Mouse (Mus musculus): ENCODE data around the gene Tceal5. TPM values are rescaled to one million over a fixed set of nuclear protein-coding genes. Genes with fewer than 3 reads are reported as not detected.

The Tceal5 gene
- polyA plus RNA-seq, 1 experiment from 2014 or later = 39.5 TPM

DNA sequence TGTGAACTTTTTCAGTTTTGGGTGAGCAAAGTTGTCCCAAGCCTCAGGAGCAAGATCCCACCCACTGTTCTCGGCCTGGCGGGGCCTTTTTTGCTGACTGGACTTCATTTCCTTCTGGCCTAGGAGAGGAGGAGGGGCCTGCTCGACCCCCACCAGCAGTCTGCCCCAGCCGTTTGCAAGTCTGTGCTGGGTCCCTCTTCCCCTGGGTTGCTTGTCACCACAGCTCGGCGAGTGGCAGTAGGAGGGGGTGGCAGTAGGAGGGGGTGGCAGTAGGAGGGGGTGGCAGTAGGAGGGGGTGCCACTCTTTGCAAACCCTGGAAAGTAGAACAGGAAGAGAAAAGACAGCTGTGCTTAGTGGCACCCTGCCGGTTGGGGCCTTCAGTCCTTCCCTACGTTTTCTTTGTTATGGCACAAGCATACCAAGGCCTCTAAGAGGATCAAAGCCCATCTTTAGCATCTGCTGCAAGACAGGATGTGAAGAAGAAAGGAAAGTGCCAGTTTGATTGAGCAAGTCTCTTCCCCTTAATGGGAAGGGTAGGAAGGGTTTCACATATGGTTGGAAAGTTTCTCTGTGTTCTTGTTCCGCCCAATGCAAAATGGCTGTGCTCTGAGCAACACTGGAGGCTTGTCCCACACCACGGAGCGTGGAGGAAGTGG is 22.7 kb downstream of the Tceal5 start:
- Histone ChIP-seq H3K4me1 (ENCODE audit: control insufficient read depth, insufficient read depth, low read depth, low read length) (no peaks in the 10 kb centered on the region), H3K9me3 (ENCODE audit: control insufficient read depth, low read length) (no peaks in the 10 kb centered on the region), H3K9ac (ENCODE audit: low read depth, low read length) (no peak overlapping the region), H3K4me3 (ENCODE audit: low read length) (no peak overlapping the region), H3K36me3 (ENCODE audit: control insufficient read depth, insufficient read depth, low read length) (no peaks in the 10 kb centered on the region), H3K27me3 (replicated peaks; ENCODE audit: control insufficient read depth, insufficient read depth, low read length) (no peaks in the 10 kb centered on the region), H3K27ac (ENCODE audit: low read depth, low read length) (no peak overlapping the region), H3K4me2 (ENCODE audit: low read length) (no peak overlapping the region)
- 23% methylated on average over 9 of the region's 11 CpGs for WGBS
- no peak for ATAC-seq

DNA sequence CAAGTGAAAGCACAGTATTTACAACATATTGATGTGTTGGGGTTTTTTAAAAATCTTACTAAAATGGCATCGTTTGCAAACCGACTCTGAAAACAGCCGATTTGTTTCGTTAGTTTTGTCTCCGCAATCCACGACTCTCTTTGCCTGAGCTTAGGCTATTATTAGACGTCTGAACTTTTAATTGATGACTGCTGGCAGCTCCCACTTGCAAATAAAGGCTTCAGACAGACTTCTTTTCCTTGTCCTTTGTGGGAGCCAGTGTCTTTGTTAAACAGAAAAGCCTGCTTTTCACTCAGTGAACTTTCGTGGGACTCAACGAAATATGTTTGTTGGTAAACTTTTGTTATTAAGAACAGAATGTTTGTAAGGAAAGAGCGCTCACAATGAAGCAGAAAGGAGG is 30.9 kb downstream of the Tceal5 start:
- peaks cover 2% of the 10 kb centered on the region for H3K4me1 ChIP-seq (ENCODE audit: control insufficient read depth, insufficient read depth, low read depth, low read length)
- no peak overlapping the region for H3K9ac ChIP-seq (ENCODE audit: low read depth, low read length)
- 15% methylated on average over 10 of the region's 10 CpGs for WGBS
- H3K4me3 ChIP-seq (ENCODE audit: low read length) = peak overlapping the region; percentile 51
- no peaks in the 10 kb centered on the region for H3K27me3 ChIP-seq (replicated peaks; ENCODE audit: control insufficient read depth, insufficient read depth, low read length)
- no peaks in the 10 kb centered on the region for H3K36me3 ChIP-seq (ENCODE audit: control insufficient read depth, insufficient read depth, low read length)
- H3K9me3 ChIP-seq (ENCODE audit: control insufficient read depth, low read length) = no peaks in the 10 kb centered on the region
- peak overlapping the region; percentile 60 for H3K4me2 ChIP-seq (ENCODE audit: low read length)
- 0 out of 2 replicates have a peak overlapping the region, but pooled peaks have one; percentile 48 for H3K27ac ChIP-seq (ENCODE audit: low read depth, low read length)
- ATAC-seq = no peak

DNA sequence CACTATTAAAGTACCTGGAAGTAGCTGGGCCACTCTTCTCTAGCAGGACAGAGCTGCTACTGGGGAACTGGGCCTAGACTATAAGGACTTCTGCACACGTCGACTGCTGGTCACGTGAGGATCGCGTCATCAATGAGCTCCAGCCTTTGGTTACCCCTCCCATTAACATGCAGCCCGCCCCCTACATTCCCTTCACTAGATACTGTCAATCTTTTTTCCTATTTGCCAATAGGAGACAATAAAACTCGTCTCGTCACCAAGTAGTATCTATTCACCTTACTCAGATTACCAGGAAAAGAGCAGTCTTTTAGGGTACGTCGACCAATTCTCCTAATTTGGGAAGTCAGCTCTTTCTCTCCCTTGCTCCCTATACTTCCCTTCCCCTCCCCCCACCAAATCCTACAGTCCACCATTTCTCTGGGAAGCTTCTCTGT is 31.5 kb downstream of the Tceal5 start, which contains the start of gene Tceal8:
Tceal8 (minus strand) TSS at position 225 of the 434 bp plus-strand sequence.
- ATAC-seq = peak; percentile 99
- 15% methylated on average over 10 of the region's 10 CpGs for WGBS

DNA sequence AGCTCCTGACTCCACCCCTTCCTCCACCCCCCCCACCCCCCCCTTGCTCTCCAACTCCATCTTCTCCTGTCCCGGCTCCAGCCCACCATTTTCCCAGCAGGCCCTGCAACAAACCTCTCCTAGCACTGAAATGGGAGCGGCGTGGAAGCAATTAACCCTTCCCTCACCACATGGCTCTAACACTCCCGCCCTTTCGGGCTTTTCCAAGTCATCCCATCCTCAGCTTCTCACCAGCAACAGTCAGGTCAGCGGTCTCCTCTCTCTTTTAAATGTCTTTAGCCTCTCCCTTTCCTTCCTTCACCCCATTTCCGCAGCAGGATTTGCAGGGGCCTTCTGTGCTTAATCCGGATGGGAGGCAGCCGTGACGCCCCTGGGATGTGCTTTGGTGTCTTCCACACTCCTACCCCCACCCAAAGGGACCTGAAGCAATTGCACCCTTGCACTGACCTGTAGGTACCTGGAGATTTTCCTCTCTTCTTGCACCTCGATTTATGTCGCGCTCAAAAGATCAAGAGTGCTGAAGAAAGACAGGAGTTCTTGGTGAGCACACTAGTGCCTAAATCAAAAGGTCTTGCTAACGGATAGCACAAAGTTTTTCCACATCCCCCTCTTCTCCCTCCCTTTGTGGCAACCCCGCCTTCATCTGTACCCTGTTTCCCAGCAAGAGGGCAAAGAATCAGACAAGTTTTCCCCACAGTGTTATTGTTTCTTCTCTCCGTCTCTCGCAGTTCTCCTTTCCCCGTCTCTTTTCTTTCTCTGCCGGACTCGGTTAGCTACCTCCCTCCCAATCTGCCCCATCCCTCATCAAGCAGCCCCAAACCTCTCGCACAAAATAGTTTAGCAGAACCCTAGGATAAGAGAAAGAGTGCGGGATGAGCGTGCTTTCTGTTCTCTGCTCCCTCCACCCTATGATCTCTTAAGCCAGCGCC is 32.2 kb downstream of the Tceal5 start:
- H3K4me1 ChIP-seq (ENCODE audit: control insufficient read depth, insufficient read depth, low read depth, low read length) = peaks cover 2% of the 10 kb centered on the region
- ATAC-seq = peak; percentile 77

More for the DNA sequence above, 31.5 kb downstream of the Tceal5 start, which contains the start of gene Tceal8:
- H3K4me1 ChIP-seq (ENCODE audit: control insufficient read depth, insufficient read depth, low read depth, low read length) = peaks cover 2% of the 10 kb centered on the region
- H3K9ac ChIP-seq (ENCODE audit: low read depth, low read length) = peak within 1 kb of the TSS; percentile 64
- no peaks in the 10 kb centered on the region for H3K9me3 ChIP-seq (ENCODE audit: control insufficient read depth, low read length)
- peak within 1 kb of the TSS; percentile 60 for H3K4me2 ChIP-seq (ENCODE audit: low read length)
- H3K27me3 ChIP-seq (replicated peaks; ENCODE audit: control insufficient read depth, insufficient read depth, low read length) = no peaks in the 10 kb centered on the region
- H3K4me3 ChIP-seq (ENCODE audit: low read length) = peak within 1 kb of the TSS; percentile 51
- peak within 1 kb of the TSS; percentile 82 for H3K27ac ChIP-seq (ENCODE audit: low read depth, low read length)
- no peaks in the 10 kb centered on the region for H3K36me3 ChIP-seq (ENCODE audit: control insufficient read depth, insufficient read depth, low read length)

DNA sequence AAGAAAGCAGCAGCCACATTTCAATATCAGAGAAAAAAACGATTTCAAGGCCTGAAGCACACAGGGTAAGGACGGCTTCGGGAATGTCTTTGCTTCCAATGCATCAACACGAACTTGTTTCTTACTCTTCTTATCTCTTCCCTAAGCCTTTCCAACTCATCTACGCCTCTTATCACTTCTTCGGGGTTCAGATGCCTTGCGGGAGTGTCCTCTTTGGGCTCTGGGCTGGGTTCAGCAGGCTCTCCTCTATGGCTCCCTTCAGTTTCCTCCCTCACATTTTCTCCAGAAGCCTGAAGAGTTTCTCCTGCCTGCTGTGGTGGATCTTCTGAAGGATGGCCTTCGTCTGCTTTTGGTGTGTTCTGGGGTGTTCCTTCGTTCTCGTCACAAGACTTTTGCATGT is 33.1 kb downstream of the Tceal5 start:
- Histone ChIP-seq H3K9ac (ENCODE audit: low read depth, low read length) (no peak overlapping the region), H3K4me2 (ENCODE audit: low read length) (peak overlapping the region; percentile 60), H3K36me3 (ENCODE audit: control insufficient read depth, insufficient read depth, low read length) (no peaks in the 10 kb centered on the region), H3K27me3 (replicated peaks; ENCODE audit: control insufficient read depth, insufficient read depth, low read length) (no peaks in the 10 kb centered on the region), H3K4me1 (ENCODE audit: control insufficient read depth, insufficient read depth, low read depth, low read length) (peaks cover 2% of the 10 kb centered on the region), H3K27ac (ENCODE audit: low read depth, low read length) (no peak overlapping the region), H3K4me3 (ENCODE audit: low read length) (peak overlapping the region; percentile 51), H3K9me3 (ENCODE audit: control insufficient read depth, low read length) (no peaks in the 10 kb centered on the region)
- ATAC-seq = no peak
- 72% methylated on average over 10 of the region's 10 CpGs for WGBS

More for the DNA sequence above, 32.2 kb downstream of the Tceal5 start:
- no peaks in the 10 kb centered on the region for H3K36me3 ChIP-seq (ENCODE audit: control insufficient read depth, insufficient read depth, low read length)
- no peaks in the 10 kb centered on the region for H3K9me3 ChIP-seq (ENCODE audit: control insufficient read depth, low read length)
- peak overlapping the region; percentile 77 for H3K27ac ChIP-seq (ENCODE audit: low read depth, low read length)
- 22% methylated on average over 24 of the region's 24 CpGs for WGBS
- H3K4me3 ChIP-seq (ENCODE audit: low read length) = peak overlapping the region; percentile 51
- peak overlapping the region; percentile 64 for H3K9ac ChIP-seq (ENCODE audit: low read depth, low read length)
- no peaks in the 10 kb centered on the region for H3K27me3 ChIP-seq (replicated peaks; ENCODE audit: control insufficient read depth, insufficient read depth, low read length)
- H3K4me2 ChIP-seq (ENCODE audit: low read length) = peak overlapping the region; percentile 60

Small RNA genes lying within 50 kb of the gene (microRNA-seq; reads per million reads assigned to microRNA genes)
- gene Mir6383 = not detected

Other genes starting within 250 kb of the Tceal5 start
- 271 and 305 TPM in 2 replicates for gene Arxes2, start 210.1 kb downstream of the Tceal5 start, polyA plus RNA-seq (2015; fragmentation: Nextera tagmentation; extraction: Ambion mirVana)
- gene Arxes1, start 170.5 kb downstream of the Tceal5 start, polyA plus RNA-seq (2015; fragmentation: Nextera tagmentation; extraction: Ambion mirVana) = 148 and 179 TPM in 2 replicates
- 784 and 846 TPM in 2 replicates for gene Bex2, start 135.6 kb downstream of the Tceal5 start, polyA plus RNA-seq (2015; fragmentation: Nextera tagmentation; extraction: Ambion mirVana)
- not detected in 2 replicates for gene Nxf3, start 118.6 kb downstream of the Tceal5 start, polyA plus RNA-seq (2015; fragmentation: Nextera tagmentation; extraction: Ambion mirVana)
- gene Bex4, start 64.9 kb downstream of the Tceal5 start, polyA plus RNA-seq (2015; fragmentation: Nextera tagmentation; extraction: Ambion mirVana) = 137 and 140 TPM in 2 replicates
- 121 and 134 TPM in 2 replicates for gene Tceal8, start 31.5 kb downstream of the Tceal5 start, polyA plus RNA-seq (2015; fragmentation: Nextera tagmentation; extraction: Ambion mirVana)
- 2.9 and 14.2 TPM in 2 replicates for gene Tceal7, start 10.9 kb upstream of the Tceal5 start, polyA plus RNA-seq (2015; fragmentation: Nextera tagmentation; extraction: Ambion mirVana)
- 273 and 301 TPM in 2 replicates for gene Bex1, start 11.6 kb upstream of the Tceal5 start, polyA plus RNA-seq (2015; fragmentation: Nextera tagmentation; extraction: Ambion mirVana)
- gene Tceal9, start 41.2 kb upstream of the Tceal5 start, polyA plus RNA-seq (2015; fragmentation: Nextera tagmentation; extraction: Ambion mirVana) = 226 and 232 TPM in 2 replicates
- 710 and 810 TPM in 2 replicates for gene Bex3, start 66.4 kb upstream of the Tceal5 start, polyA plus RNA-seq (2015; fragmentation: Nextera tagmentation; extraction: Ambion mirVana)

All from hindbrain, embryonic 16.5 days (tissue).